Mouse (Mus musculus) neural tube, embryonic 14.5 days (tissue): Measurements from ENCODE around the gene Vmn1r44. TPM values are rescaled to one million over a fixed set of nuclear protein-coding genes. Genes with fewer than 3 reads are reported as not detected.
"Not testable (repeated sequence)": the region's sequence is repeated elsewhere in the genome, so short reads cannot be mapped to it uniquely, and the experiment has no call there.

Experiments
- ATAC-seq: fragments of 200-750 bp; cut with Nextera tagmentation; 2 replicates; pipeline ENCODE4 v1.8.0; 2017; ENCODE audit warnings: low read depth, mild to moderate bottlenecking, moderate TSS enrichment, moderate library complexity
- H3K27ac ChIP-seq: fragments of 300-500 bp; sonication (generic); 2 replicates; pipeline ENCODE4 v1.5.1; 2014; ENCODE audit warnings: low read depth, mild to moderate bottlenecking, control low read depth, low read length, moderate library complexity, mixed read lengths
- H3K27me3 ChIP-seq: fragments of 300-500 bp; sonication (generic); 2 replicates; pipeline ENCODE4 v1.6.1; 2014; ENCODE audit warnings: low read length; ENCODE audit not compliant: control insufficient read depth, insufficient read depth
- H3K36me3 ChIP-seq: fragments of 300-500 bp; sonication (generic); 2 replicates; pipeline ENCODE4 v1.6.1; 2014; ENCODE audit warnings: low read length, mixed read lengths; ENCODE audit not compliant: control insufficient read depth, insufficient read depth
- H3K4me1 ChIP-seq: fragments of 300-500 bp; sonication (generic); 2 replicates; pipeline ENCODE4 v1.6.1; 2014; ENCODE audit warnings: low read length; ENCODE audit not compliant: control insufficient read depth, insufficient read depth
- H3K4me2 ChIP-seq: fragments of 300-500 bp; sonication (generic); 2 replicates; pipeline ENCODE4 v1.6.1; 2014; ENCODE audit warnings: mild to moderate bottlenecking, low read depth, low read length, control low read depth
- H3K4me3 ChIP-seq: fragments of 300-500 bp; sonication (generic); 2 replicates; pipeline ENCODE4 v1.5.1; 2014; ENCODE audit warnings: low read depth, low read length, control low read depth, mixed read lengths
- H3K9ac ChIP-seq: fragments of 300-500 bp; sonication (generic); replicated peaks from 2 replicates; pipeline ENCODE4 v1.6.1; 2014; ENCODE audit warnings: low read depth, mild to moderate bottlenecking, control low read depth, low read length, mixed read lengths
- H3K9me3 ChIP-seq: fragments of 300-500 bp; sonication (generic); 2 replicates; pipeline ENCODE4 v1.6.1; 2016; ENCODE audit warnings: low read length; ENCODE audit not compliant: control insufficient read depth
- WGBS: fragments of 180-500 bp; shearing (Covaris S2); extraction: QIAGEN DNeasy Blood & Tissue Kit; methylation state at CpG from one replicate; pipeline ENCODE4 v1.1.7; 2014; 5-methylcytosine and 5-hydroxymethylcytosine counted together
- polyA plus RNA-seq: library from polyadenylated mRNA; unstranded; fragments of >200 nt; fragmentation: Nextera tagmentation; extraction: Ambion mirVana; gene quantifications from 2 replicates; pipeline ENCODE4 v1.2.1, GENCODE M21; 2014

The Vmn1r44 gene
- polyA plus RNA-seq, 1 experiment from 2014 or later: not detected

DNA sequence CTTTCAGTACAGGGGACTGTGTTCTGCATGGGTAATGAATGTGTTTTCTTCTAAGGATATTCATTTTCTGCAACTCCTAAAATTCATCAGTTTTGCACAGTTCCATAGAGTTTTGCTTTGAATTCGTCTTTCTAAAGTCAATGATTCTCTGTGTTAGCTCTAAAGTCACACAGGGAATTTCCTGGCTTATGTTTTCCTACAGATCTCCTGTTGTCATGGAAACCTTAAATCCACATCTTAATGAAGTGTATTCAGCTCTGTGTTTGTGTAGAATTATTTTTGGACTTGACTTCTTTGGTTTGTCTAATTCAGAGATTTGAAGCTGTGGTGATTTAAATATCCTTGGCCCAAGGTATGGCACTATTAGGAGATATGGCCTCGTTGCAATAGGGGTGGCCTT, 352 bp downstream of the Vmn1r44 start:
- Histone ChIP-seq H3K9ac (no peak overlapping the region), H3K4me2 (no peak overlapping the region), H3K9me3 (no peaks in the 10 kb centered on the region; the same call in 1 of the 2 replicates), H3K27me3 (no peaks in the 10 kb centered on the region), H3K27ac (no peak overlapping the region), H3K4me3 (no peak overlapping the region), H3K36me3 (no peaks in the 10 kb centered on the region), H3K4me1 (no peaks in the 10 kb centered on the region)
- no peak for ATAC-seq
- WGBS: 65% methylated on average over 2 of the region's 2 CpGs

DNA sequence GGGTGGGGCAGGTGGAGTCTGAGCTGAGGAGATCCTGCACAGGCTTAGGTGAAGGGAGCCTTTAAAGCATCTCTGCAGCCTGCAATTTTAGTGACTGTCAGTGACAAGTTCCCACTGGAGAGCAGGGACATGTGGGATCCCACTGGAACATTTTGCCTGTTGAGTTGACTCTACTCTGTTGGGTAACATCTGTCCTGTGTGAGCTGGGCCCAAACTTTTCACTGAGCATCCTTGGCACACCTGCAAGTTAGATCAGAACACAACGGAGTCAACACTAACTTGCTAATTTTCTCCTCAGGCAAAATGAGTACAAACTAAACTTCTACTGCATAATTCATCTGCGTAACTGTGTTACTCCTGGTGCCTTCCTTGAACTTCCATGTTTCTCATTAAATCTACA, 57.0 kb downstream of the Vmn1r44 start, which contains the start of gene Vmn1r45:
Vmn1r45 (minus strand) TSS at position 101 of the 400 bp plus-strand sequence.
- H3K4me1 ChIP-seq, H3K9ac ChIP-seq, H3K36me3 ChIP-seq, H3K4me2 ChIP-seq, H3K4me3 ChIP-seq, H3K9me3 ChIP-seq, ATAC-seq, H3K27ac ChIP-seq, H3K27me3 ChIP-seq: not testable (repeated sequence)
- 93% methylated on average over 2 of the region's 2 CpGs for WGBS

- 76% methylated on average over 2 of the region's 2 CpGs for WGBS
- no peaks in the 10 kb centered on the region for H3K36me3 ChIP-seq
- no peaks in the 10 kb centered on the region for H3K4me1 ChIP-seq
- no peaks in the 10 kb centered on the region for H3K27me3 ChIP-seq
- no peak overlapping the region for H3K4me2 ChIP-seq
- no peak overlapping the region for H3K27ac ChIP-seq
- ATAC-seq: no peak
- no peak overlapping the region for H3K4me3 ChIP-seq
- no peak overlapping the region for H3K9ac ChIP-seq
- H3K9me3 ChIP-seq: no peaks in the 10 kb centered on the region
Measured at GRCm38 (mm10) chr6:89940926-89941325, 57.5 kb downstream of the Vmn1r44 start.

Other genes with a start within 250 kb of the Vmn1r44 start
- gene Txnrd3, start 239.7 kb upstream of the Vmn1r44 start, polyA plus RNA-seq: 12.8 and 13.5 TPM in 2 replicates
- not detected in 2 replicates for gene Vmn1r40, start 176.1 kb upstream of the Vmn1r44 start, polyA plus RNA-seq
- not detected in 2 replicates for gene Vmn1r41, start 142.9 kb upstream of the Vmn1r44 start, polyA plus RNA-seq
- not detected in 2 replicates for gene Vmn1r42, start 7.2 kb upstream of the Vmn1r44 start, polyA plus RNA-seq
- gene Vmn1r43, start 7.2 kb upstream of the Vmn1r44 start, polyA plus RNA-seq: not detected in 2 replicates
- not detected in 2 replicates for gene Vmn1r45, start 56.9 kb downstream of the Vmn1r44 start, polyA plus RNA-seq
- not detected in 2 replicates for gene Vmn1r46, start 85.7 kb downstream of the Vmn1r44 start, polyA plus RNA-seq
- gene Vmn1r47, start 132.5 kb downstream of the Vmn1r44 start, polyA plus RNA-seq: not detected in 2 replicates
- gene Vmn1r48, start 153.2 kb downstream of the Vmn1r44 start, polyA plus RNA-seq: not detected in 2 replicates
- gene Vmn1r49, start 194.8 kb downstream of the Vmn1r44 start, polyA plus RNA-seq: not detected in 2 replicates
- not detected in 2 replicates for gene Vmn1r50, start 217.8 kb downstream of the Vmn1r44 start, polyA plus RNA-seq
- gene Vmn1r51, start 238.9 kb downstream of the Vmn1r44 start, polyA plus RNA-seq: 0.05 TPM in 1 of 2 replicates, not detected in the other